Mouse (Mus musculus): Measurements from ENCODE around the gene Nfix. TPM values are rescaled to one million over a fixed set of nuclear protein-coding genes. Genes with fewer than 3 reads are reported as not detected.

The Nfix gene
- polyA plus RNA-seq, 1 experiment from 2014 or later, result 145 TPM

GRCm38 (mm10) chr8:84745032-84745925 lies 54.9 kb downstream of the Nfix start:
- peak overlapping the region; percentile 85 for H3K27ac ChIP-seq
- H3K4me2 ChIP-seq, result peak overlapping the region; percentile 48
- 6% methylated on average over 17 of the region's 17 CpGs for WGBS
- ATAC-seq, result no peak
- H3K9me3 ChIP-seq (replicated peaks), result no peaks in the 10 kb centered on the region
- no peak overlapping the region for H3K4me3 ChIP-seq
- H3K27me3 ChIP-seq, result peaks cover 63% of the 10 kb centered on the region
- peak overlapping the region; percentile 61 for H3K9ac ChIP-seq
- H3K36me3 ChIP-seq (ENCODE audit: poor library complexity, severe bottlenecking), result no peaks in the 10 kb centered on the region
- H3K4me1 ChIP-seq, result peaks cover 90% of the 10 kb centered on the region

GRCm38 (mm10) chr8:84743517-84744420 lies 56.4 kb downstream of the Nfix start:
- 4% methylated on average over 14 of the region's 17 CpGs for WGBS
- H3K27ac ChIP-seq, result peak overlapping the region; percentile 85

GRCm38 (mm10) chr8:84743054-84743415 lies 57.1 kb downstream of the Nfix start:
- H3K9ac ChIP-seq, result peak overlapping the region; percentile 61
- peaks cover 96% of the 10 kb centered on the region for H3K4me1 ChIP-seq
- peak overlapping the region; percentile 85 for H3K27ac ChIP-seq
- H3K4me3 ChIP-seq, result 0 out of 2 replicates have a peak overlapping the region, but pooled peaks have one; percentile 7
- ATAC-seq, result peak; percentile 23; the same call in 1 of the 2 replicates
- H3K27me3 ChIP-seq, result peaks cover 63% of the 10 kb centered on the region
- WGBS, result 10% methylated on average over 10 of the region's 10 CpGs
- H3K4me2 ChIP-seq, result peak overlapping the region; percentile 48
- H3K9me3 ChIP-seq (replicated peaks), result no peaks in the 10 kb centered on the region
- no peaks in the 10 kb centered on the region for H3K36me3 ChIP-seq (ENCODE audit: poor library complexity, severe bottlenecking)

More at GRCm38 (mm10) chr8:84743517-84744420, 56.4 kb downstream of the Nfix start:
- peak overlapping the region; percentile 61 for H3K9ac ChIP-seq
- H3K4me1 ChIP-seq, result peaks cover 90% of the 10 kb centered on the region
- ATAC-seq, result peak; percentile 57
- H3K4me2 ChIP-seq, result peak overlapping the region; percentile 48
- peaks cover 63% of the 10 kb centered on the region for H3K27me3 ChIP-seq
- no peaks in the 10 kb centered on the region for H3K36me3 ChIP-seq (ENCODE audit: poor library complexity, severe bottlenecking)
- no peaks in the 10 kb centered on the region for H3K9me3 ChIP-seq (replicated peaks)
- no peak overlapping the region for H3K4me3 ChIP-seq

DNA sequence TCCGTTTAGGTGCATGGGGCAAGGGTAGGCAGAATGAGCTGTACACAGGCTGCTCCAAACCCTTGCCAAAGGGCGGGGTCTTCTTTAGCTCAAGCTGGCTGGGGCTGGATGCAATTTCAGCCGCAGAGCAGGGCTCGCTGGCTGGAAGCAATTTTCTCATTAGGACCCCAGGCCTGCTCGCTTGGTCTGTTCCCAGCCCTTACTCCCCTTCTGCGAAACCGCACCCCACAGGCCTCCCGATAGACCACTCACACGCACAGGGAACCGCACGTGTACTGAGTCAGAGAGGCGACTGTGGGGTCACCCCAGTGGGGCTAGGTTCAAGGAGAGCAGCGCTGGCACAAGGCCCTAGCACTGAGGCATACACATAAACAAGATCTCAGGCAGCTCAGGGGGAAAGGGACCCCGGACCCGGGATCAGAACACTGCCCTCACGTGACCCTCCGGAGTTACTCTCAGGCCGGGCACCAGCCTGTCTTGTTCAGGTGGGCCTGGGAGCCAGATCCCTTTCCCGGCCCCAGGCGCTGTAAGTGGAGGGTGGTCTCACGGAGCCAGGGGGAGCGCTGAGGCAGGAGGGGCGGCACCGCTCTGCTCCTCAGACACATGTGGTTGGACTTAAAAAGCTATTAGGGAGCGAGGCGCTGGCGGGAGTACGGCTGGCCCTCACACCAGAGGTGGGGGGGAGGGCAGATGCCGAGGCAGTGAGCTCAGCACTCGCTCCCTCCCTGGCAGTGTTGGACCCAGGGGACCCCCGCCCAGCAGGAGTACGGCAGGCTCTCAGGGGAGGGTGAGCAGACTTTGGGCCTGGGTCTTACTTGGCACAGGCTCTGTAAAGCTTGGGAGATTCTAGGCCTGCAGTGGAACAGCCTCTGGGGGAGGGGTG lies 57.7 kb downstream of the Nfix start:
- Histone ChIP-seq H3K27me3 (peaks cover 59% of the 10 kb centered on the region), H3K4me3 (peak overlapping the region; percentile 7; the same call in 1 of the 2 replicates), H3K36me3 (ENCODE audit: poor library complexity, severe bottlenecking) (no peaks in the 10 kb centered on the region), H3K27ac (peak overlapping the region; percentile 85), H3K9ac (peak overlapping the region; percentile 61), H3K4me1 (peaks cover 100% of the 10 kb centered on the region), H3K4me2 (peak overlapping the region; percentile 48), H3K9me3 (replicated peaks) (no peaks in the 10 kb centered on the region)
- WGBS, result 5% methylated on average over 32 of the region's 32 CpGs
- peak; percentile 56 for ATAC-seq

DNA sequence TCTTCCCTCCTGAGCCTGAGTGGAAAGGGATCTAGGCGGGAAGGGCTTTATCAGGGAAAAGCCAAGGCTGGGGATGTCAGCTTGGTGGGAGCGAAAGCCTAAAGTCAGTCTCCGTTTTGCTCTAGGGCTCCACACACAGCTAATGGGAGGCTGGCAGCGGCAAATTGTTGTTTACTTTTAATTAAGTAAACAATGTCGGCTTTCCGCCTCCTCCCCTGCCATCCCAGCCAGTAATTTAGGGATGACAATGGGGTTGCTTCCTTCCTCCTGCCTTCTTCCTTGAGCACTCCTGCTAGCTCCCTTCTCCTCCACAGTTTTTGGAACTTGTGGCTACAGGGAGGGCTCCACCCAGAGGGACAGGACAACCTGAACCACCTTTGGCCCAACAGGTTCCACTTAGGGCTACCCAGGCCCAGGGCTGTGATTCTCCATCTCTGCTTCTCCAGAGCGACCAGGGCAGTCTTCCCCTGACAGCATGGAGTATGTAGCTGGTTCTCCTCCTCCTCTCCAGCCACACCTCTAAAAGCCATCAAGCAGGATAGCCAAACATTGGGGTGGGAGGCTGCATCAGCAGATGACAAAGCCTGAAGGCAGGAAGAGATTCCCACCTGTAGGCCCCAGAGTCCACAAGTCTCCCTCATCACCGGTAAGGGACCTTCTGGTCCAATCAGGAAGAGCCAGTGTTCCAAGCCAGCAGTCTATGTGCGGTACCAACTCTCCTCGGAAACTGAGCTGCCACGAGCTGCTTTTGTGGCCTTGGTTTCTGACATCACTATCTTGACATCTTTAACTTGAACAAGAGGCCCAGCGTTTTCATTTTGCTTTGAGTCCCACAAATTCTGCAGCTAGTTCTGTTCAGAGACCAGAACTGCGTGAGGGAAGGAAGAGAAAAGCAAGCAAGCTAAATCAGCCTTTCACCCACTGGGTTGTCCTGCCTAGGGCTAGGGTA lies 59.0 kb downstream of the Nfix start:
- Histone ChIP-seq H3K9ac (0 out of 2 replicates have a peak overlapping the region, but pooled peaks have one; percentile 61), H3K4me2 (0 out of 2 replicates have a peak overlapping the region, but pooled peaks have one; percentile 48), H3K9me3 (replicated peaks) (no peaks in the 10 kb centered on the region), H3K36me3 (ENCODE audit: poor library complexity, severe bottlenecking) (no peaks in the 10 kb centered on the region), H3K4me1 (peaks cover 100% of the 10 kb centered on the region), H3K27ac (peak overlapping the region; percentile 85), H3K27me3 (peaks cover 56% of the 10 kb centered on the region), H3K4me3 (no peak overlapping the region)
- ATAC-seq, result no peak
- 28% methylated on average over 13 of the region's 13 CpGs for WGBS

DNA sequence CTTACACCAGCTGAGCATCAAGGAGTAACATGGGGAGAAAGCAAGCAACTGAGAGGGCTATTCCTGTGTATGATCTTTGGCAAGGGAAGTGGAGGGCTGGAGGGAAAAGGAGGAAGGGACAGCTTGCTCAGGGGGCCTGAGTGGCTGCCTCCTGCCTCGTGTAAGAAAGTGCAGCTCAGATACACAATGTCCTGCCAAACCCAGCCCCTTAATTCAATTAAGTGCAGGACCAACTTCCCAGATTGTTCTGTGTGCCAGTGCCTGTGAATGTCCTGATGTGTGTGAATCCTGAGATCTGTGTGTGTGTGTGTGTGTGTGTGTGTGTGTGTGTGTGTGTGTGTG lies 60.8 kb downstream of the Nfix start:
- Histone ChIP-seq H3K4me2 (peak overlapping the region; percentile 50; the same call in 1 of the 2 replicates), H3K36me3 (ENCODE audit: poor library complexity, severe bottlenecking) (peaks cover 9% of the 10 kb centered on the region), H3K4me3 (no peak overlapping the region), H3K27me3 (peaks cover 47% of the 10 kb centered on the region), H3K9me3 (replicated peaks) (no peaks in the 10 kb centered on the region), H3K27ac (peak overlapping the region; percentile 74; the same call in 1 of the 2 replicates), H3K4me1 (peaks cover 100% of the 10 kb centered on the region), H3K9ac (peak overlapping the region; percentile 53)
- no peak for ATAC-seq
- 5% methylated on average over 1 of the region's 1 CpGs for WGBS

DNA sequence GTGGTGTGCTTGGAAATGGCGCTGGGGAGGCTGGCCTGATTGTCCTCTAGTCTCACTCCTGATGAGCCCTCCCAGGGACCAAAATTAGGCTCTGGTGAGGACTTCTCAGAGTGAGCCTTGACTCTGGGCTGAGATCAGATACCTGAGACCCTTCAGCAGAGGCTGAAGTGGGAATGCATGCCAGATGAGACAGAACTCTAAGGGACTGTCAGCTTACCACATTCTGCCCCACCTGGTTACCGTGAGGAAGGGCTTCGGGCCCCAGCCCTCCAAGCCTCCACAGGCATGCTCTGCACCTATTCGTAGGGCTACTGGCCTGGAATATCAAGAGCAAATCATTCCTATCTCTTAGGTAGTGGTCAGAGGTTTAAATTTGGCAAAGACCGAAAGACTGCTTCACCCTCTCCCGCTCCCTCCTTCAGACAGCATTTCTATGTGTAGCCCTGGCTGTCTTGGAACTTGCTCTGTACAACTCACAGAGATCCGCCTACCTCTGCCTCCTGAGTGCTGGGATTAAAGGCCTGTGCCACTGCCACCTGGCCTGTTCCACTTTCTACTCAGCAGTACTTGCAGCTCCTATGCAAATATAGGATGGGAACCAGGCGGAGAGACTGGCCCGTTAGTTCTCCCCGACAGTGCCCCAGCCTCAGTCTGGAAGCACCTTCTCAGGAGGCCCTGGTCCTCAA lies 61.3 kb downstream of the Nfix start:
- no peak overlapping the region for H3K4me3 ChIP-seq
- H3K4me1 ChIP-seq, result peaks cover 100% of the 10 kb centered on the region
- H3K9me3 ChIP-seq (replicated peaks), result no peaks in the 10 kb centered on the region
- peak overlapping the region; percentile 53 for H3K9ac ChIP-seq
- H3K27ac ChIP-seq, result peak overlapping the region; percentile 74
- H3K4me2 ChIP-seq, result peak overlapping the region; percentile 50
- peaks cover 9% of the 10 kb centered on the region for H3K36me3 ChIP-seq (ENCODE audit: poor library complexity, severe bottlenecking)
- no peak for ATAC-seq
- H3K27me3 ChIP-seq, result peaks cover 47% of the 10 kb centered on the region
- 34% methylated on average over 10 of the region's 10 CpGs for WGBS

DNA sequence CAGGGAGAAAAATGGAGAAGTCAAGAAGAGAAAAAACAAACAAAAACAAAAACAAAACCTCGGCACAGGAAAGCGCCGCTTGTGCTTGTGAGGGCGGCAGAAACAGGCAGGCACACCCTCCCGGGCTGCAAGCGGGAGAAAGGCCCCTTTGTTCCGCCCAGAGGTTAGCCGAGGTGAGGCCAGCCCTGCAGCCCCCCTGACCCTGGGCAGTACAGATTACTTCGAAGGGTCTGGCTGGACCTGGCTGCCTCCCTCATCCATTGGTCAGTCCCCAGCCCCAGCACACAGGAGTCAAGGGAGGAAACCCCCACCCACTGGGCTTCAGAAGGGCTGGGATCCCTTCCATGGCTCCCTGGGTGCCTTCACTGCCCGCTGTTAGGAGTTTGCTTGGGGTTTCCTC lies 61.9 kb downstream of the Nfix start:
- WGBS, result 4% methylated on average over 10 of the region's 10 CpGs
- Histone ChIP-seq H3K9me3 (replicated peaks) (no peaks in the 10 kb centered on the region), H3K36me3 (ENCODE audit: poor library complexity, severe bottlenecking) (peaks cover 9% of the 10 kb centered on the region), H3K27ac (peak overlapping the region; percentile 74), H3K9ac (peak overlapping the region; percentile 53), H3K27me3 (peaks cover 47% of the 10 kb centered on the region), H3K4me2 (peak overlapping the region; percentile 50), H3K4me3 (0 out of 2 replicates have a peak overlapping the region, but pooled peaks have one; percentile 7), H3K4me1 (peaks cover 100% of the 10 kb centered on the region)
- ATAC-seq, result 0 out of 2 replicates have a peak, but pooled peaks have one; percentile 3

DNA sequence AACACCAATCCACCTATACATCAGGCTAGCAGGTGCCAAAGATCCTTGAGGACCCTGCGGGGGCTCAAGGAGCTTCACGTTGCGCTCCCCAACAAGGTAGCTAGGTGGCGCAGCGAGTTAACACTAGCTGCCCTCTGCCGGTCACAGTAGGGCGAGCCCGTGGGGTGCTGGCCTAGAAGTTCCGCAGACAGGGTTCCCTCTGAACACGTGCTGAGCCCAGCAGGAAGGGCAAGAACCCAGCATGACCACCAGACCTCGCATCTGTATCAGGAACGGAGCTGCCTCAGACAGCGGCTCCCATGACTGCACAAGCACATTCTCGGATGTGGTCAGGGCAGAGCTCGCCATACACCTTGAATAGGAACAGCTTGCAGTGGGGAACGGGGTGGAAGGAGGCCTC lies 62.5 kb downstream of the Nfix start:
- Histone ChIP-seq H3K4me1 (peaks cover 100% of the 10 kb centered on the region), H3K27ac (peak overlapping the region; percentile 74; the same call in 1 of the 2 replicates), H3K36me3 (ENCODE audit: poor library complexity, severe bottlenecking) (peaks cover 9% of the 10 kb centered on the region), H3K27me3 (peaks cover 45% of the 10 kb centered on the region), H3K9ac (peak overlapping the region; percentile 53), H3K9me3 (replicated peaks) (no peaks in the 10 kb centered on the region), H3K4me3 (peak overlapping the region; percentile 7; the same call in 1 of the 2 replicates), H3K4me2 (peak overlapping the region; percentile 50)
- peak; percentile 32 for ATAC-seq
- under 1% methylated on average over 16 of the region's 16 CpGs for WGBS

GRCm38 (mm10) chr8:84736521-84736920 lies 63.6 kb downstream of the Nfix start:
- Histone ChIP-seq H3K36me3 (ENCODE audit: poor library complexity, severe bottlenecking) (peaks cover 9% of the 10 kb centered on the region), H3K27ac (peak overlapping the region; percentile 40; the same call in 1 of the 2 replicates), H3K4me2 (no peak overlapping the region), H3K4me3 (no peak overlapping the region), H3K9ac (peak overlapping the region; percentile 48), H3K9me3 (replicated peaks) (no peaks in the 10 kb centered on the region), H3K27me3 (peaks cover 35% of the 10 kb centered on the region), H3K4me1 (peaks cover 100% of the 10 kb centered on the region)
- 79% methylated on average over 4 of the region's 4 CpGs for WGBS
- ATAC-seq, result no peak
